Mouse (Mus musculus): ENCODE results near the gene Cyp2u1. TPM values are rescaled to one million over a fixed set of nuclear protein-coding genes. Genes with fewer than 3 reads are reported as not detected.

Gene Cyp2u1
- 8.1 and 8.4 TPM in 2 replicates for polyA plus RNA-seq (2014; fragmentation: Nextera tagmentation; extraction: Ambion mirVana)

DNA sequence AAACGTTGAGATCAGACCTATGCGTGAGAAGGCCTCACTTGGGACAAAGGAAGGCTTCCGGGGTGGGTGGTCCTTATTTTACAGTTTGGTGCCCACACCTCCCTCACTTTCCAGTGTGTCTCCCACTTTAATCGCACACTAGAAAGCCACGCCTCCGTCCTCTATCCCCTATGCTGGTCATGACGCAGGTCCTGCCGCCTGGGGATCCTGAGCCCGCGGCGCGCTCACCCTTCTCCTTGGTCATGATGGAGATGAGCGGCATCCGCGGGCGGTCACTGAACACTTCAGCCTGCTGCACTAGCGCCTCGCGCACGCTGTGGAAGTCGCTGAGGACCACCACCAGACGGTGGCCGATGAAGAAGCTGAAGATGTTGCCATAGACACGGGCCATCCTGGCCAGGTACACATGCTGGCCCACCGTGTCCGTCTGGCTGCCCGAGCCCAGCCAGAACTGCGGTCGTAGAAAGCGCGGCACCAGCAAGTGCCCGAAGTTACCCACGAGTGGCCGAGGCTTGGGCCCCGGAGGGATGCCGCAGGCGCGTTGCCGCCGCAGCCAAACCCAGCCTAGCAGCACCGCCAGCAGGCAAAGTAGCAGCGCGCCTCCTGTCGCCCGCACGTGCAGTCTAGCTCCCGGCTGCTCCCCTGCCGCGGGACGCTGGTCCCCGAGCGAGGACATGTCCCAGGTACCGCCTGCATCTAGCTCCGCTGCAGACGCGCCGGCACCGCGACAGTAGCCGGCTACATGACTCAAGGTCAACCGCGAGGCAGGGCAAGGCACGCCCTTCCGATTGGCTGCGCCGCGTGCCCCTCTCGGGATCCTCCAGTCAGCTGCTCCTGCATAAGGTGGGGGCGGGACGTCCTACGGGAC, at the start of gene Cyp2u1:
TSS of gene Cyp2u1 (minus strand) at position 776 of the 868 bp plus-strand sequence.
- H3K27me3 ChIP-seq (ENCODE audit: control insufficient read depth, insufficient read depth, low read length), result 0 out of 2 replicates have a peak, but pooled peaks cover 3% of the 10 kb centered on the region
- no peaks in the 10 kb centered on the region for H3K9me3 ChIP-seq (replicated peaks; ENCODE audit: control insufficient read depth, low read length)
- H3K4me1 ChIP-seq (ENCODE audit: control insufficient read depth, insufficient read depth, low read length), result no peaks in the 10 kb centered on the region
- H3K27ac ChIP-seq (ENCODE audit: low read depth, low read length), result peak within 1 kb of the TSS; percentile 73
- H3K9ac ChIP-seq (ENCODE audit: low read depth, low read length), result peak within 1 kb of the TSS; percentile 76
- H3K4me3 ChIP-seq (ENCODE audit: low read depth, low read length), result peak within 1 kb of the TSS; percentile 74
- under 1% methylated on average over 68 of the region's 71 CpGs for WGBS (ENCODE audit: insufficient replicate concordance)
- ATAC-seq (replicated peaks; ENCODE audit: insufficient number of reproducible peaks, low FRiP score, low TSS enrichment), result peak; percentile 96
- H3K36me3 ChIP-seq (ENCODE audit: control insufficient read depth, insufficient read depth, low read length), result no peaks in the 10 kb centered on the region
- peak within 1 kb of the TSS; percentile 96 for H3K4me2 ChIP-seq

DNA sequence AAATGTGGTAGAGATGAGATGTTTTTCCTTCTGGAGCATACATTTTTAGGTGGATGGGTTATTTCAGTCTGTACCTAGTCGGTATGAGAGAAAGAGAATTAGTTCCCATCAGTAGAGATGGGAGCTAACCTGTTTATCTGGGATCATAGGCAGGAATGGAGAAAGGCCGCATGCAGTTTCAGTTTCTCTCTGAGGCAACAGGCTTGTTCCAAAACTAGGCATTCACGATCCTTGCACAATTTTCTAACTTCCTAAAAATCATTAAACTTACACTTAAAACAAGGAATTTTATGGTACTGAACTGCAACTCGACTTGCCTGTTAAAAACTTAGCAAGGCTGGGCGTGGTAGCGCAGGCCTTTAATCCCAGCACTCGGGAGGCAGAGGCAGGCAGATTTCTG, 47.5 kb upstream of the Cyp2u1 start:
- H3K9me3 ChIP-seq (replicated peaks; ENCODE audit: control insufficient read depth, low read length), result no peaks in the 10 kb centered on the region
- no peak overlapping the region for H3K4me2 ChIP-seq
- no peak overlapping the region for H3K9ac ChIP-seq (ENCODE audit: low read depth, low read length)
- no peaks in the 10 kb centered on the region for H3K4me1 ChIP-seq (ENCODE audit: control insufficient read depth, insufficient read depth, low read length)
- H3K36me3 ChIP-seq (ENCODE audit: control insufficient read depth, insufficient read depth, low read length), result no peaks in the 10 kb centered on the region
- H3K4me3 ChIP-seq (ENCODE audit: low read depth, low read length), result no peak overlapping the region
- no peaks in the 10 kb centered on the region for H3K27me3 ChIP-seq (ENCODE audit: control insufficient read depth, insufficient read depth, low read length)
- no peak overlapping the region for H3K27ac ChIP-seq (ENCODE audit: low read depth, low read length)
- ATAC-seq (replicated peaks; ENCODE audit: insufficient number of reproducible peaks, low FRiP score, low TSS enrichment), result no peak
- WGBS (ENCODE audit: insufficient replicate concordance), result 84% methylated on average over 7 of the region's 7 CpGs

- WGBS (ENCODE audit: insufficient replicate concordance), result 80% methylated on average over 6 of the region's 6 CpGs
- H3K4me2 ChIP-seq, result no peak overlapping the region
- H3K27ac ChIP-seq (ENCODE audit: low read depth, low read length), result no peak overlapping the region
- H3K27me3 ChIP-seq (ENCODE audit: control insufficient read depth, insufficient read depth, low read length), result no peaks in the 10 kb centered on the region
- H3K4me1 ChIP-seq (ENCODE audit: control insufficient read depth, insufficient read depth, low read length), result no peaks in the 10 kb centered on the region
- no peak overlapping the region for H3K9ac ChIP-seq (ENCODE audit: low read depth, low read length)
- no peaks in the 10 kb centered on the region for H3K36me3 ChIP-seq (ENCODE audit: control insufficient read depth, insufficient read depth, low read length)
- no peaks in the 10 kb centered on the region for H3K9me3 ChIP-seq (replicated peaks; ENCODE audit: control insufficient read depth, low read length)
- ATAC-seq (replicated peaks; ENCODE audit: insufficient number of reproducible peaks, low FRiP score, low TSS enrichment), result no peak
- no peak overlapping the region for H3K4me3 ChIP-seq (ENCODE audit: low read depth, low read length)
These were observed 46.0 kb upstream of the Cyp2u1 start for GRCm38 (mm10) chr3:131349013-131349412.

DNA sequence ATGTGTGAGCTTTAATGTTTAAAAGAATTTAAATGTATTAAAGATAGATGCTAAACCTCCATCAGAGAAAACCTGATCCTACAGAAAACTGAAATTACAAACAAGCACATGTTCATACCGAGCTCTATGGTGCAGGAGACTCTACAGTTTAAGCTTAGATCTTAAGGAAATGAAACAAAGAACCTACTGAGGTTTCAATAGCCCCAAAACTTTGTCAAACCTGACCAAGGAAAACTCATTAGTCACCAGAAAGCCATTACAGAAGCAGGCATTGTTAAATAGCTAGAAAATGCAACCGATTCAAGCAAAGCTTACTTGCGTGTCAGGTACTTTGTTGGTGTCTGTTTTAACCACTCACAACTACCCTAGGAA, 45.5 kb upstream of the Cyp2u1 start:
- ATAC-seq (replicated peaks; ENCODE audit: insufficient number of reproducible peaks, low FRiP score, low TSS enrichment), result no peak
- no peaks in the 10 kb centered on the region for H3K4me1 ChIP-seq (ENCODE audit: control insufficient read depth, insufficient read depth, low read length)
- WGBS (ENCODE audit: insufficient replicate concordance), result 78% methylated on average over 3 of the region's 3 CpGs
- no peak overlapping the region for H3K9ac ChIP-seq (ENCODE audit: low read depth, low read length)
- no peak overlapping the region for H3K27ac ChIP-seq (ENCODE audit: low read depth, low read length)
- no peak overlapping the region for H3K4me3 ChIP-seq (ENCODE audit: low read depth, low read length)
- H3K36me3 ChIP-seq (ENCODE audit: control insufficient read depth, insufficient read depth, low read length), result no peaks in the 10 kb centered on the region
- no peaks in the 10 kb centered on the region for H3K27me3 ChIP-seq (ENCODE audit: control insufficient read depth, insufficient read depth, low read length)
- no peaks in the 10 kb centered on the region for H3K9me3 ChIP-seq (replicated peaks; ENCODE audit: control insufficient read depth, low read length)
- H3K4me2 ChIP-seq, result no peak overlapping the region

- Histone ChIP-seq H3K9me3 (replicated peaks; ENCODE audit: control insufficient read depth, low read length) (no peaks in the 10 kb centered on the region), H3K27ac (ENCODE audit: low read depth, low read length) (no peak overlapping the region), H3K4me1 (ENCODE audit: control insufficient read depth, insufficient read depth, low read length) (no peaks in the 10 kb centered on the region), H3K4me3 (ENCODE audit: low read depth, low read length) (no peak overlapping the region), H3K36me3 (ENCODE audit: control insufficient read depth, insufficient read depth, low read length) (no peaks in the 10 kb centered on the region), H3K27me3 (ENCODE audit: control insufficient read depth, insufficient read depth, low read length) (no peaks in the 10 kb centered on the region), H3K9ac (ENCODE audit: low read depth, low read length) (no peak overlapping the region), H3K4me2 (no peak overlapping the region)
- 54% methylated on average over 6 of the region's 6 CpGs for WGBS (ENCODE audit: insufficient replicate concordance)
- ATAC-seq (replicated peaks; ENCODE audit: insufficient number of reproducible peaks, low FRiP score, low TSS enrichment), result no peak
These were observed 45.0 kb upstream of the Cyp2u1 start for GRCm38 (mm10) chr3:131347831-131348578.

GRCm38 (mm10) chr3:131345903-131346302, 42.9 kb upstream of the Cyp2u1 start:
- WGBS (ENCODE audit: insufficient replicate concordance), result 91% methylated on average over 6 of the region's 6 CpGs
- no peak for ATAC-seq (replicated peaks; ENCODE audit: insufficient number of reproducible peaks, low FRiP score, low TSS enrichment)
- Histone ChIP-seq H3K4me2 (no peak overlapping the region), H3K36me3 (ENCODE audit: control insufficient read depth, insufficient read depth, low read length) (no peaks in the 10 kb centered on the region), H3K4me1 (ENCODE audit: control insufficient read depth, insufficient read depth, low read length) (no peaks in the 10 kb centered on the region), H3K27me3 (ENCODE audit: control insufficient read depth, insufficient read depth, low read length) (no peaks in the 10 kb centered on the region), H3K27ac (ENCODE audit: low read depth, low read length) (no peak overlapping the region), H3K9me3 (replicated peaks; ENCODE audit: control insufficient read depth, low read length) (no peaks in the 10 kb centered on the region), H3K9ac (ENCODE audit: low read depth, low read length) (no peak overlapping the region), H3K4me3 (ENCODE audit: low read depth, low read length) (no peak overlapping the region)

DNA sequence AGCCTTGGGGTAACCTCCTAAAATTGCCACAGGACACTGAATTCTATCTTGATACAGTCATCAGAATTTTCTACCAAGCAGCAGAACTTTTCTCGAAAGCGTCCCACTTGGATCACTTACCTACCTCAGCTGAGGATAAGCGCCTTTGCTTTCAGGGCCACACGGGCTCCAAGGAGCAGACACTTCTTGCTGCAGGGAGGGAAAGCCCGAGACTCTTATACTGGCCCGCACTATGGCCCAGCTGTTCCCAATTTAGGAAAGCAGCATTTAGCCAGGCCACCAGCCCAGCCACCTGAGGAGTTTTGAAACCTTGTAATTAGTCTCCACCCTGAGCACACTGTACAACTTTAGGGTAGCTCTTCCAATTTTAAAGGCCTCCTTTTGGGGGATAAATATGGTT, 40.3 kb upstream of the Cyp2u1 start:
- Histone ChIP-seq H3K9ac (ENCODE audit: low read depth, low read length) (no peak overlapping the region), H3K4me3 (ENCODE audit: low read depth, low read length) (no peak overlapping the region), H3K36me3 (ENCODE audit: control insufficient read depth, insufficient read depth, low read length) (no peaks in the 10 kb centered on the region), H3K27ac (ENCODE audit: low read depth, low read length) (no peak overlapping the region), H3K4me1 (ENCODE audit: control insufficient read depth, insufficient read depth, low read length) (no peaks in the 10 kb centered on the region), H3K9me3 (replicated peaks; ENCODE audit: control insufficient read depth, low read length) (no peaks in the 10 kb centered on the region), H3K4me2 (no peak overlapping the region), H3K27me3 (ENCODE audit: control insufficient read depth, insufficient read depth, low read length) (no peaks in the 10 kb centered on the region)
- 71% methylated on average over 6 of the region's 6 CpGs for WGBS (ENCODE audit: insufficient replicate concordance)
- no peak for ATAC-seq (replicated peaks; ENCODE audit: insufficient number of reproducible peaks, low FRiP score, low TSS enrichment)

- Histone ChIP-seq H3K9me3 (replicated peaks; ENCODE audit: control insufficient read depth, low read length) (no peaks in the 10 kb centered on the region), H3K27me3 (ENCODE audit: control insufficient read depth, insufficient read depth, low read length) (no peaks in the 10 kb centered on the region), H3K36me3 (ENCODE audit: control insufficient read depth, insufficient read depth, low read length) (no peaks in the 10 kb centered on the region), H3K4me2 (no peak overlapping the region), H3K4me1 (ENCODE audit: control insufficient read depth, insufficient read depth, low read length) (no peaks in the 10 kb centered on the region), H3K4me3 (ENCODE audit: low read depth, low read length) (no peak overlapping the region), H3K9ac (ENCODE audit: low read depth, low read length) (no peak overlapping the region), H3K27ac (ENCODE audit: low read depth, low read length) (no peak overlapping the region)
- 74% methylated on average over 3 of the region's 3 CpGs for whole genome bisulfite sequencing (ENCODE audit: insufficient replicate concordance)
- ATAC-seq (replicated peaks; ENCODE audit: insufficient number of reproducible peaks, low FRiP score, low TSS enrichment), result no peak
These were observed 37.9 kb upstream of the Cyp2u1 start for GRCm38 (mm10) chr3:131340885-131341284.

Measured in heart, embryonic 11.5 days (tissue).